Mouse (Mus musculus): ENCODE measurements around the gene Tal1. TPM values are rescaled to one million over a fixed set of nuclear protein-coding genes. Genes with fewer than 3 reads are reported as not detected.

Gene Tal1
- polyA plus RNA-seq, 1 experiment from 2014 or later, result 1.1 TPM

DNA sequence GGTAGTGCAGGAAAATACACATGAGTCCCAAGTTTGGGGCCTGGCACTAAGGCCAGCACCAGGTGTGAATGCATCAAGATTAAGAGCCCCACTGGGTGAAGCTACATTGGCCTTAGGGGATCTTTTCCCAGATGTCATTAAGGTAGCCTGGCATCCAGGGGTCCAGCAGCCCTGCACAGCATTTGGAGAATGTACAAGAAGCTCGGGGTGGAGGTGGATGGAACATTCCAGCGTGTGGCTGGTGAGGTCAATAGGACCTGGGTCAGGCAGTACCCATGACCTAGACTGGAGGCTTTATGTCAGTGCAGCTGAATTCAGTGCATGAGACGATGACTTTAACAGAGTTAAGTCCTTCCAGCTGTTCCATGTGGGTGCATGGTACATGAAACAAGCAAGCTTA, 35.6 kb downstream of the Tal1 start:
- no peaks in the 10 kb centered on the region for H3K36me3 ChIP-seq
- WGBS, result 71% methylated on average over 3 of the region's 3 CpGs
- no peak overlapping the region for H3K4me3 ChIP-seq
- ATAC-seq (replicated peaks; ENCODE audit: insufficient number of reproducible peaks, insufficient read depth, low FRiP score, low read depth), result no peak
- peaks cover 50% of the 10 kb centered on the region for H3K27me3 ChIP-seq
- H3K4me1 ChIP-seq (replicated peaks), result peaks cover 20% of the 10 kb centered on the region
- H3K9ac ChIP-seq, result no peak overlapping the region
- H3K9me3 ChIP-seq (replicated peaks), result no peaks in the 10 kb centered on the region
- H3K4me2 ChIP-seq, result no peak overlapping the region
- H3K27ac ChIP-seq, result no peak overlapping the region

DNA sequence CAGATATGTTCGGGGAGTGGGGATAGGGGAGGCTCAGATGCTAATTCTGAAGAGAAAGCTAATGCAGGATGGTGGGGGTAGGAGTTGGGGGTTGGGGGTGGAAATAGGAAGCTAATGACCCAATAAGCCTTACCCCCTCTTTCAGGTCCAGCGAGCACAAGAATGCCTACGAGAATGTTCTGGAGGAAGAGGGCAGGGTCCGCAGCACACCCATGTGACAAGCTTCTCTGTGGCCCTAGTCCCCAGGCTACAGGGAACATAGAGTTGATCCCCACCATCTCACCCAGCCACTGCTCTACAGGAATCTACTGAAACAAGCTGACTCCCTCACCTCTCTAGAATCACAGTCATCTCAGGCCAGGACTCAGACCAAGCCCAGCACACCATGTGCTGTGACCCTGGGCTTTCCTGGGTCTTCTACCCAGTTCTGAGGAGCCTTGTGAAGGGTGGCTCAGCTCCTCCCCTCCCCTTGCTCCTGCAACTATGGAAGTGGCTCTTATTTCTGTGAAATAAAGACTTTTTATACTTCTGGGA, 37.2 kb downstream of the Tal1 start:
- no peaks in the 10 kb centered on the region for H3K9me3 ChIP-seq (replicated peaks)
- H3K9ac ChIP-seq, result no peak overlapping the region
- H3K27ac ChIP-seq, result no peak overlapping the region
- no peak for ATAC-seq (replicated peaks; ENCODE audit: insufficient number of reproducible peaks, insufficient read depth, low FRiP score, low read depth)
- H3K36me3 ChIP-seq, result no peaks in the 10 kb centered on the region
- peaks cover 44% of the 10 kb centered on the region for H3K27me3 ChIP-seq
- H3K4me3 ChIP-seq, result no peak overlapping the region
- no peak overlapping the region for H3K4me2 ChIP-seq
- peaks cover 24% of the 10 kb centered on the region for H3K4me1 ChIP-seq (replicated peaks)
- WGBS, result 76% methylated on average over 4 of the region's 4 CpGs

DNA sequence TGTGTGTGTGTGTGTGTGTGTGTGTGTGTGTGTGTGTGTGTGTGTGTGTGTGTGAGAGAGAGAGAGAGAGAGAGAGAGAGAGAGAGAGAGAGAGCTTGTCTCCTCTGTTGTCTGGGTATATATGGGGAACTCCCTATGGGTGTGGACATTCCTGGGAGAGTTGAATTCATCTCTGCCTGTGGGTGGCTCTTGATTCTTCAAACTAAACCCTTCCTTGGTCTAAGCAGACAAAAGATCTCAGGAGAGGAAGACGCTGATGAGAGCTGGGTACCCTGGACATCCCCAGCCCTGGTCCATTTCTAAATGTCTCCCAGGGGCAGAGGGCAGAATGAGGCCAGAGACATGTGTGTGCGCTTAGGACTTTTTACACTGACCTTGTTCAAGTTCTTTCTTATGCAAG, 37.8 kb downstream of the Tal1 start:
- Histone ChIP-seq H3K9me3 (replicated peaks) (no peaks in the 10 kb centered on the region), H3K36me3 (no peaks in the 10 kb centered on the region), H3K27ac (no peak overlapping the region), H3K27me3 (peaks cover 37% of the 10 kb centered on the region), H3K9ac (no peak overlapping the region), H3K4me1 (replicated peaks) (peaks cover 18% of the 10 kb centered on the region), H3K4me3 (no peak overlapping the region), H3K4me2 (no peak overlapping the region)
- ATAC-seq (replicated peaks; ENCODE audit: insufficient number of reproducible peaks, insufficient read depth, low FRiP score, low read depth), result no peak
- 83% methylated on average over 2 of the region's 2 CpGs for WGBS

DNA sequence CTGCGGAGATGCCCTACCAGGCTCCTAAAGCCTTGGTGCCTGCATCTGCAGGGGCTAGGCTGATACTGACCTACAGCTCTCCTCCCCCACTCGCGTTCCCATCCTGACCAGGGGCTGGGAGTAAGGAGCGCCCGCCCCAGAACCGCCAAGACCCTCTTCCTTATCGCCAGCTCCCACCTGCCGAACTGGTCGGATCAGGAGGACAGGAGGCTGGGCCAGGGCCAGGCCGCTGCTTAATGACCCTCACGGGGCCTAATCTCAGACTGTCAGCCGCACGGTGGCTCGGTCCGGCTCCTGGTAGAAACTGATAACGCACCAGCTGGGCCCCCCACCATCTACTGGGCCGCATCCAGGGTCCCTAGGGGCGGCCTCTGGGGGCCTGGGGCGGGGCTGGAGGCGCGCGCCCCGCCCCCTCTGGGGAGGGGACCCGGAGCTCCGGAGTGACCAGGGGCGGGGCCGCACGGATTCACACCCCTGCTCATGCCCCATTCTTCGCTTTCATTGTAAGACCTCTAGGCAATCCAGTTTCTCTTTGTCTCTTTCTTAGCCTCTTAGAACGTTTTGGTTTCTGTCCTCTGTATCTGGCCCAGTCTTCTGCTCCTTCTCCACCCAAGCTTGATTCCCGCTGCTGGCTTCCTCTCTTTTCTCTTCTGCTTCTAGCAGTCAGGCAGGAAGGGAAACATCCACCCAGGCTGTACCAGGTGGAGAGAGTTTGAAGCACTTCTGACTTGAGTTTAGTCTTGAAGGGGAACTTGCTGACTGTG, 39.6 kb downstream of the Tal1 start:
- H3K9ac ChIP-seq, result peak overlapping the region; percentile 44; the same call in 1 of the 2 replicates
- H3K4me3 ChIP-seq, result peak overlapping the region; percentile 55
- H3K27me3 ChIP-seq, result peaks cover 34% of the 10 kb centered on the region
- no peak overlapping the region for H3K27ac ChIP-seq
- peaks cover 18% of the 10 kb centered on the region for H3K4me1 ChIP-seq (replicated peaks)
- peak; percentile 78 for ATAC-seq (replicated peaks; ENCODE audit: insufficient number of reproducible peaks, insufficient read depth, low FRiP score, low read depth)
- peak overlapping the region; percentile 96 for H3K4me2 ChIP-seq
- under 1% methylated on average over 27 of the region's 31 CpGs for WGBS
- no peaks in the 10 kb centered on the region for H3K9me3 ChIP-seq (replicated peaks)
- no peaks in the 10 kb centered on the region for H3K36me3 ChIP-seq

DNA sequence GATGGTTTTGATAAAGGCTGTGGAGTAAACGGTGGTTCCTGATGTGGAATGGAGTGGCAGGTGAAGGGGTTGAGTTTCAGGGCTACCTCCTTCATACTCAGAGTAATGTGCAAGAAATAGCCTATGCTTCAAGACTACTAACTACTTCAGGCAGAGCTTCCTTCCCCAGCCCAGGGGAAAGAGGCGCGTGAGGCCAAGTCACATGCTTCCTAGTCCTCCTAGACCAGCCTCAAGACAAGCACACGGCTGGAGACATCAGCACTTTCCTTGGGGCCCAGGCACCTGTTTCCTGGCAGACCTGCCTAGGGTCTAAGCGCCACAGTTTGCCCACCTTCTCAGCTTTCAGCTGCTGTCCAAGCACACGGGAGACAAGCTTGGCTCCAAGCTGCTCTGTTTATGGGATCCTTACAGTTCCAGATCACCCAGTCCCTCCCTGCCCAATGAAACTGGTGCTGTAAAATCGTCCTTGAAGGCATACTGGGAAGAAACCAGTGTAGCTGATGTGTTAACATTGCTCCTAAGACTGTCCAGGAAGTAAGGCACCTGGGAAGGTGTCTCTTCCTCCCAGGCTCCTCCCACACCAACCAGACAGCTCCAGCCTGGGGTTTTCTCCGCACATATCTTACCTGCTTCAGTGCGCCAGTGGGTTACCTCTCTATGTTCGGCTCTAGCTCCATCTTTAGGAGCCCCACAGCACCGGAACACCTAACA, 40.4 kb downstream of the Tal1 start:
- Histone ChIP-seq H3K4me1 (replicated peaks) (peaks cover 18% of the 10 kb centered on the region), H3K9ac (no peak overlapping the region), H3K9me3 (replicated peaks) (no peaks in the 10 kb centered on the region), H3K4me3 (peak overlapping the region; percentile 55), H3K4me2 (peak overlapping the region; percentile 96), H3K27ac (no peak overlapping the region), H3K27me3 (peaks cover 38% of the 10 kb centered on the region), H3K36me3 (no peaks in the 10 kb centered on the region)
- ATAC-seq (replicated peaks; ENCODE audit: insufficient number of reproducible peaks, insufficient read depth, low FRiP score, low read depth), result no peak
- 13% methylated on average over 11 of the region's 11 CpGs for WGBS

DNA sequence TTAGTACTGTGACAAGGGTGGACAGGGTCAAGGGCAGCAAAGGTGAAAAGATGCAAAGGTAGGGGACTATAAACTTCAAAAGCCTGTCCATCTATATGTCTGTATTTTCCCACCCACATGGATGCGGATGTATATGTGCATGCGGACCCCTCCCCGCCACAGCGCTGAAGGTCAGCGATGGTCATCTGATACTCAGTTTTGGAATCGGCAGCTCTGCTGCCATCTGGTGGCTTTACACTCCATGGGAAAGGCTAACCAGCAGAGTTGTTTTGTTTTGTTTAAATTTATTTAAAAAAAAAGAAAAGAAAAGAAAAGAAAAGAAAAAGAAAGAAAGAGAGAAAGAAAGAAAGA, 40.9 kb downstream of the Tal1 start:
- Histone ChIP-seq H3K9ac (no peak overlapping the region), H3K27ac (no peak overlapping the region), H3K4me2 (peak overlapping the region; percentile 96), H3K9me3 (replicated peaks) (no peaks in the 10 kb centered on the region), H3K4me3 (peak overlapping the region; percentile 24), H3K27me3 (peaks cover 38% of the 10 kb centered on the region), H3K4me1 (replicated peaks) (peaks cover 20% of the 10 kb centered on the region), H3K36me3 (no peaks in the 10 kb centered on the region)
- WGBS, result 1% methylated on average over 6 of the region's 6 CpGs
- no peak for ATAC-seq (replicated peaks; ENCODE audit: insufficient number of reproducible peaks, insufficient read depth, low FRiP score, low read depth)

DNA sequence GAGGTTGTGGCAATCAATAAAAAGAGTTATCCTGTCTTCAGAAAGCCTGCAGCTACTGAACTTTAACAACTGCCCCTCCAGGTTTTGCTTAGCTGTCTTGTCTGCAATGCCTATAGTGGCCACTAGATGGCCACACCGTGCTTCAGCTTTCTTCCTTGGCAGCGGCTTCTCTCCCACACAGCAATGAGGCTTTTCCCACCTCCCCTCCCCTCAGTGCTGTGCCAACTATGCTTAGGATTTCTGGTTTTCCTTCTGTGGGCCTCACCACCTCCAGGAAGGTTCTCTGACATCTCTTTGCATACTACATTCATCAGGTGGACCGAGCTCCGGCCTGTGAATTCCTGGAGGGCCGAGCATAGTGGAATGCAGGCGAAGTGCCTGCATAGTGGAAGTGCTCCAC, 45.5 kb downstream of the Tal1 start:
- H3K9me3 ChIP-seq (replicated peaks), result no peaks in the 10 kb centered on the region
- peaks cover 8% of the 10 kb centered on the region for H3K4me1 ChIP-seq (replicated peaks)
- H3K4me3 ChIP-seq, result no peak overlapping the region
- H3K36me3 ChIP-seq, result no peaks in the 10 kb centered on the region
- peak overlapping the region; percentile 48 for H3K4me2 ChIP-seq
- 30% methylated on average over 6 of the region's 6 CpGs for WGBS
- H3K27ac ChIP-seq, result no peak overlapping the region
- H3K9ac ChIP-seq, result no peak overlapping the region
- H3K27me3 ChIP-seq, result peaks cover 15% of the 10 kb centered on the region
- no peak; the same call in 1 of the 2 replicates for ATAC-seq (replicated peaks; ENCODE audit: insufficient number of reproducible peaks, insufficient read depth, low FRiP score, low read depth)

DNA sequence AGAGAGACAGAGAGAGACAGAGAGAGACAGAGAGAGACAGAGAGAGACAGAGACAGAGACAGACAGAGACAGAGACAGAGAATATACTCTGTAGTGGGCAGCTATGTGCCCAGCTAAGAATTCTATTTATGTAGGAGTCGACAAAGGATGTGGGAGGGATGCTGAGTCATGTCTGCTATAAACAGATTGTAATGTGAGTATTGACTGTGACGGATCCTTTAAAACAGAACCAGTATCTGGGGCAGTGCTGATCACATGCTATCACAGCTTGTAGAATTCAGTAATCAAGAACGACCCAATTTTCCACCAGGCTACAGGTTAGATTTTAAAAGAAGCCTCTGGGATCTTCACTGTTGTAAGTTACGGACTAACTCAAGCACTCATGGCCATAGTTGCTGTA, 47.3 kb downstream of the Tal1 start:
- Histone ChIP-seq H3K9me3 (replicated peaks) (no peaks in the 10 kb centered on the region), H3K9ac (no peak overlapping the region), H3K4me3 (no peak overlapping the region), H3K4me1 (replicated peaks) (peaks cover 3% of the 10 kb centered on the region), H3K27ac (no peak overlapping the region), H3K36me3 (no peaks in the 10 kb centered on the region), H3K4me2 (no peak overlapping the region), H3K27me3 (peaks cover 5% of the 10 kb centered on the region)
- 40% methylated on average over 4 of the region's 4 CpGs for WGBS
- ATAC-seq (replicated peaks; ENCODE audit: insufficient number of reproducible peaks, insufficient read depth, low FRiP score, low read depth), result no peak

DNA sequence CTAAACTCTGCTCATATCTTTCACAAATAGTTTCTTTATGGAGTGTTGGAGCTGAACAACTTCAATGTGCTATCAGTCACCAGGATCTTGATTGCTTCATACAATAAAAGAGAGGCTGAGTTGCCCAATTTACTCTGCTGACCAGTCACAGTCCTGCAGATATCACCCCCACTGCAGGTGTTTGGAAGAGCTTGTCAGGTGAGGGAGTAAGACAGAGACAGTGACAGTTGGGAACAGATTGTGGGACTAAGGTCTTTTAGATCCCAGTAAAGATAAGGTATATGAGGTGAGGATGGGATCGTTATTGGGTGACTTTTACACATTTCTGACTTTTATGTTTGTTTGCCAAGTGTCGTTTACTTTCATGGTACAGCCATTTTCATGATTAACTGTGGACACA, 54.9 kb downstream of the Tal1 start:
- 66% methylated on average over 2 of the region's 2 CpGs for WGBS
- H3K4me2 ChIP-seq, result no peak overlapping the region

DNA sequence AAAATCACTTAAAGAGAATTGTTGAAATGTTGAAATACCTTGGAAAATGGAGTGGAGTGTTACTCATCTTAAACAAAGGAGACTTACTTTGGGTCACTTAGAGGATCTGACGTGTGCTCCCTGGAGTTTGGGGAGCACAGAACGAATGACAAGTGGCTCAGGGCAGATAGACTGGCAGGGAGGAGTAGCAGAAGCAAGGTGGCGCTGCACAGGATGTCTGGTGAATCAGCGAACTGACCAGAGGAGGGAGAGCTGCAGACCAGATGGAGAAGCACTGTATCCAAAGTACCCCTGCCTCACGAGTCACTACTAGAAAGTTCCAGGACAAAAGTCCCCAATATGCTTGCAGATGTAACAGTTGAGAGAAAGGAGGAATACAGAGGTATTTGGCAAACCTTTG, 57.0 kb downstream of the Tal1 start:
- no peak overlapping the region for H3K4me2 ChIP-seq
- WGBS, result 29% methylated on average over 5 of the region's 5 CpGs
- no peaks in the 10 kb centered on the region for H3K36me3 ChIP-seq
- no peaks in the 10 kb centered on the region for H3K4me1 ChIP-seq (replicated peaks)
- H3K4me3 ChIP-seq, result no peak overlapping the region
- no peaks in the 10 kb centered on the region for H3K27me3 ChIP-seq
- H3K9ac ChIP-seq, result no peak overlapping the region
- no peak overlapping the region for H3K27ac ChIP-seq
- no peak for ATAC-seq (replicated peaks; ENCODE audit: insufficient number of reproducible peaks, insufficient read depth, low FRiP score, low read depth)
- H3K9me3 ChIP-seq (replicated peaks), result no peaks in the 10 kb centered on the region

More for the DNA sequence above, 54.9 kb downstream of the Tal1 start:
- Histone ChIP-seq H3K9me3 (replicated peaks) (no peaks in the 10 kb centered on the region), H3K27ac (no peak overlapping the region), H3K9ac (no peak overlapping the region), H3K36me3 (no peaks in the 10 kb centered on the region), H3K4me1 (replicated peaks) (no peaks in the 10 kb centered on the region), H3K4me3 (no peak overlapping the region), H3K27me3 (no peaks in the 10 kb centered on the region)
- ATAC-seq (replicated peaks; ENCODE audit: insufficient number of reproducible peaks, insufficient read depth, low FRiP score, low read depth), result no peak

DNA sequence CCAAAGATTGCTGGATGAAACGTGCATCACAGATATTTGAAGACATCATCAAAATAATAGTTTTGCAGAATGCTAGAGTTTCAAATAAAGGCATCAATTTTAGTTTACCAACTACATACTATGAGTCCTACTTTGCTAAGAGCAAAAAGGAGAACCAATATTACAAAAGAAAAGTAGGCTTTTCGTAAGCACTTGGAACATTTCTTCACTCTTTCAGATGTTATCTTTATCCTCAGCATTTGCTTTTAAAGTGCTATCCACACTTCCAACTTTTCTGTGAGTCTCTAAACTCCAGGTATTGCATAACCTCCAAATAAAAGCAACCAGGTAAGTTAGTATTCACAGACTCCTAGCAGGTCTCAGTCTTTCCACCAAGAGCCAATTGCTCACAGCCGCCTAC, 63.4 kb downstream of the Tal1 start:
- Histone ChIP-seq H3K36me3 (no peaks in the 10 kb centered on the region), H3K4me1 (replicated peaks) (no peaks in the 10 kb centered on the region), H3K27me3 (no peaks in the 10 kb centered on the region), H3K9me3 (replicated peaks) (no peaks in the 10 kb centered on the region), H3K4me3 (no peak overlapping the region), H3K4me2 (no peak overlapping the region), H3K27ac (no peak overlapping the region), H3K9ac (no peak overlapping the region)
- WGBS, result 75% methylated on average over 3 of the region's 3 CpGs
- no peak for ATAC-seq (replicated peaks; ENCODE audit: insufficient number of reproducible peaks, insufficient read depth, low FRiP score, low read depth)

Data from heart, embryonic 15.5 days (tissue).